Mouse (Mus musculus) T-cell, adult 2 months (primary cell): ENCODE results near the gene Ndel1.
A peak's percentile ranks its signal among the peaks of the same experiment; 100 is the strongest.
"Not testable (repeated sequence)": the region's sequence is repeated elsewhere in the genome, so short reads cannot be mapped to it uniquely, and the experiment has no call there.

Experiments used
- DNase-seq: peaks from one replicate; pipeline ENCODE4 v3.0.0; 2022; ENCODE audit warnings: low spot score

The Ndel1 gene

GRCm38 (mm10) chr11:68851644-68852485, 19.8 kb downstream of the Ndel1 start:
- no peak for DNase-seq

GRCm38 (mm10) chr11:68850862-68851261, 20.8 kb downstream of the Ndel1 start:
- DNase-seq, result no peak

- no peak for DNase-seq
Measured at GRCm38 (mm10) chr11:68839606-68840005, 32.1 kb downstream of the Ndel1 start.

- no peak for DNase-seq
Measured at GRCm38 (mm10) chr11:68835034-68835433, 36.6 kb downstream of the Ndel1 start.

GRCm38 (mm10) chr11:68833593-68833992, 38.1 kb downstream of the Ndel1 start:
- DNase-seq, result no peak

GRCm38 (mm10) chr11:68832793-68833192, 38.9 kb downstream of the Ndel1 start:
- no peak for DNase-seq

GRCm38 (mm10) chr11:68831580-68831979, 40.1 kb downstream of the Ndel1 start:
- DNase-seq, result not testable (repeated sequence)

GRCm38 (mm10) chr11:68826735-68827134, 44.9 kb downstream of the Ndel1 start:
- DNase-seq, result no peak

GRCm38 (mm10) chr11:68822326-68822725, 49.3 kb downstream of the Ndel1 start:
- DNase-seq, result no peak

- DNase-seq, result no peak
Measured at GRCm38 (mm10) chr11:68819226-68819805, 52.3 kb downstream of the Ndel1 start.

- DNase-seq, result no peak
Measured at GRCm38 (mm10) chr11:68818416-68818815, 53.2 kb downstream of the Ndel1 start.

- no peak for DNase-seq
Measured at GRCm38 (mm10) chr11:68811881-68812577, 59.6 kb downstream of the Ndel1 start.

- DNase-seq, result peak; percentile 50
Measured at GRCm38 (mm10) chr11:68807787-68808186, 63.9 kb downstream of the Ndel1 start.

GRCm38 (mm10) chr11:68805148-68805547, 66.5 kb downstream of the Ndel1 start:
- DNase-seq, result no peak

- DNase-seq, result no peak
Measured at GRCm38 (mm10) chr11:68798258-68798657, 73.4 kb downstream of the Ndel1 start.

GRCm38 (mm10) chr11:68791794-68792193, 79.9 kb downstream of the Ndel1 start:
- no peak for DNase-seq

GRCm38 (mm10) chr11:68790720-68791119, 80.9 kb downstream of the Ndel1 start:
- DNase-seq, result no peak

- DNase-seq, result no peak
Measured at GRCm38 (mm10) chr11:68787222-68787621, 84.4 kb downstream of the Ndel1 start.

- DNase-seq, result no peak
Measured at GRCm38 (mm10) chr11:68785813-68786212, 85.8 kb downstream of the Ndel1 start.

GRCm38 (mm10) chr11:68782336-68782735, 89.3 kb downstream of the Ndel1 start:
- DNase-seq, result no peak

- DNase-seq, result no peak
Measured at GRCm38 (mm10) chr11:68780466-68781114, 91.1 kb downstream of the Ndel1 start.

- no peak for DNase-seq
Measured at GRCm38 (mm10) chr11:68779735-68780465, 91.8 kb downstream of the Ndel1 start.
